Mouse (Mus musculus) neutrophil, adult 5-6 weeks (primary cell): ENCODE measurements around the gene Map4k1. TPM values are rescaled to one million over a fixed set of nuclear protein-coding genes. Genes with fewer than 3 reads are reported as not detected.

Experiments used
- ATAC-seq: fragments of 151-379, 151-347 bp; 2 replicates; pipeline ENCODE4 v1.8.0; 2017; ENCODE audit warnings: mild to moderate bottlenecking, moderate TSS enrichment; ENCODE audit not compliant: insufficient number of reproducible peaks, poor library complexity, low FRiP score, severe bottlenecking; ENCODE audit errors: extremely low read depth
- total RNA-seq: library from RNA; stranded (forward); fragments of 200-1000 nt; gene quantifications from 2 replicates; pipeline ENCODE4 v1.2.3, GENCODE M21; 2017

The Map4k1 gene
- 132 and 154 TPM in 2 replicates for total RNA-seq

DNA sequence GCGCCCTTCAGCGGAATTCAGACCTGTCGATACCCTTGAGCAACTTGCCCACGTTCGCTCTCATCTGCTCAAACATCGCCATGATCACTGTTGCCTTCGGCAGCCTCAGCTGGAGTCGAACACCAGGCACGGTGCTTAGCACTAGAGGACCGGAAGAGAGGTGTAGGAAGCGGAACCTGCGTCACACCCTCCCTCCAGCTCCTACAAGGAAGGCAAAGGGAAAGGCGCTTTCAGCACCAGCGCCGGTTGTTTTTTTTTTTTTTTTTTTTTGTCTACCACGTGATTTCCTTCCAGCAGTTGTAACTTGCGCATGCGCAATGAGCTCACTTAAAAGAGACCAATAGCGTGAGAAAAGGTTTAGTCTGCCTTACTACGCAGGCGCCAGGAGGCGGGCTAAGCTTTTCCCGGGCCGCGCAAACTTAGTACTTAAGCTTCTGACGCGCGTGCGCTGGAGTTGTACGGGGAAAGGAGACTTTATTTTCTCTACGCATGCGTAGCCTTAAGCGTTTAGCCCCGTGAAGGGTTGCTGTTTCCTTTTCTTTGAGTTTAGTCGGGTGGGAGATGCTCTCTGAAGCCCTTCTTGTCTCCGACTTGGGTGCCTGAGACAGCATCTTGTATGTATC is at the start of gene Map4k1, which contains the start of gene Eif3k:
Gene Map4k1 (plus strand): TSS at position 400 of the 623 bp plus-strand sequence.
Gene Eif3k (minus strand): TSS at position 214 of the 623 bp plus-strand sequence.
- peak; percentile 72 for ATAC-seq

DNA sequence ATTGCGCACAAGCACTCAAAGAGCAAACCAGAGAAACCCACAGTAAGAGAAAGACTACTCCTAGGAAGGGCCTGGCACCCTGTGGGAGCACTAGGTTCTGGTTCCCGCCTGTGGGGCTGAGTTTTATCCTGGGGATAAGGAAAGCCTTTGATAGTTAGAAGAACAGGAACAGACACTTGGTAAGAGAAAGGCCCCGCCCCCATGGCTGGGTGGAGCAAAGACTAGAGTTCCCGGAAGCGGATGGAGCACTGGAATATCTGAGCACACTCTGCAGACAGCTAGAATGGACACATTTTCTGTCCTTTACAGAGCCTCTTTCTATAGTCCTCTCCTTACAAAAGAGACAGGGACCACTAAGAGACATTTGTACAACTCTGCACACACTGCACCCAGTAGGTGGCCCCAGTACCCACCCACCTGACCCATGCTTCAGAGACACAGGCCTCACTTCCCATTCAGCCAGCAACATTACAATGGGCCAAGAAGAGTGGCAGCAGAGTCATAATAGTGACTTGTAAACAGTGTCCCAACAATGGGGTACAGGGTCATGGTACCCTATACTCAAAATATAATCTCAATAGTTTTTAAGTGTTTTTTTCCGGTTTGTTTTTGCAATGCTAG is 49.3 kb upstream of the Map4k1 start:
- ATAC-seq = no peak

DNA sequence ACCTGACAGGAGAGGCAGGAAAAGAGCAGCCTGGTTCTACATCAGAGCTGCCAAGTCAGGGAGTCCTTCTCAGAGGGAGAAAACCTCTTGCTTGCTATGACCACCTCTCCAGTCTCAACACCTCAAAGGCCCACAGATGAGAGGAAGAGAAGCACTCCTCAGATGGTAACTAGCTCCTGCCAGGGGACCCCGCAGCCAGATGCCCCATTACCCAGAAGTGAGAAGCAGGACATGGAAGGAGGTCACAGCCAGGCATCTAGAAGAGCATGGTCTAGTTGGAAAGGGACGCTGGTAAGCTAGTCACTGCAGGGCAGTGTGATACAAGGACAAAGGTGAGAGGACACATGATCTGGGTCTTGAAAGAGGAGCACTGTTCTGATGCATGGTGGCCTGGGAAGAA is 48.0 kb upstream of the Map4k1 start:
- no peak for ATAC-seq

DNA sequence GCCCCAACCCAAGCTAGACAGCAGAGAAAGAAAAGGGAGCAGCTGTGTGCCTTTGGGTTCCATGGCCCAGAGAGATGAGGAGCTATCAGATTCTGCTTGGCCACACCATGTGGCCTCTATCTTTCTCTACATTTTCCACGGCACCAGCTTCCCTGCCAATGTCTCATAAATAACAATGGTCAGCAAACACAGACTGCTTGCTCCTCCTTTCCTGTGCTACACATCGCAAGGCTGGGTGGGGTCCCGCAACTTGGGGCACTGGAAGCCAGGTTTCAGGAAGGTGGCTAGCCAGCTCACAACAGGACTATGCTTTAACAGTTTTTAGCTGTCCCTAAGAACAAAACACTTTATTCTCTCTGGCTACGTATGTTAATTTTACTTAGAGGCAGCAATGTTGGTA is 45.1 kb upstream of the Map4k1 start:
- ATAC-seq = no peak

DNA sequence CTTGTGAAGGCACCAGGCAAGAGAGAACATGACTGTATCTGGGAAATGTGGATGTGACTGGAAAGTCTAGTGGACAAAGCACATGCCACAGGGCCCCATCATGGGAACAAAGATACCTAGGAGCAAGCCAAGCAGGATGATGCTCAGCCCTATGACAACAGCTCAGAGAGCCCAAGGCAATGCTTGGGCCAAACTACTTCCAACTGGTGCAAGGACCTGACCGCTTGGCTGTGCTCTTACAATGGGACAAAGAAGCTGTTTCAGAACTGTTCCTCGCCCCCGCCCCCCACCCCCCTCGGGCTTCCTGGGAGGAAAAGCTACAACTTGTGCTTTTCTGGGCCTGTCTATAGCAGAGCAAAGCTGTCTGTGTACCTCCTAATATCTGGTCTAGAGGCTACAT is 43.2 kb upstream of the Map4k1 start:
- no peak for ATAC-seq

DNA sequence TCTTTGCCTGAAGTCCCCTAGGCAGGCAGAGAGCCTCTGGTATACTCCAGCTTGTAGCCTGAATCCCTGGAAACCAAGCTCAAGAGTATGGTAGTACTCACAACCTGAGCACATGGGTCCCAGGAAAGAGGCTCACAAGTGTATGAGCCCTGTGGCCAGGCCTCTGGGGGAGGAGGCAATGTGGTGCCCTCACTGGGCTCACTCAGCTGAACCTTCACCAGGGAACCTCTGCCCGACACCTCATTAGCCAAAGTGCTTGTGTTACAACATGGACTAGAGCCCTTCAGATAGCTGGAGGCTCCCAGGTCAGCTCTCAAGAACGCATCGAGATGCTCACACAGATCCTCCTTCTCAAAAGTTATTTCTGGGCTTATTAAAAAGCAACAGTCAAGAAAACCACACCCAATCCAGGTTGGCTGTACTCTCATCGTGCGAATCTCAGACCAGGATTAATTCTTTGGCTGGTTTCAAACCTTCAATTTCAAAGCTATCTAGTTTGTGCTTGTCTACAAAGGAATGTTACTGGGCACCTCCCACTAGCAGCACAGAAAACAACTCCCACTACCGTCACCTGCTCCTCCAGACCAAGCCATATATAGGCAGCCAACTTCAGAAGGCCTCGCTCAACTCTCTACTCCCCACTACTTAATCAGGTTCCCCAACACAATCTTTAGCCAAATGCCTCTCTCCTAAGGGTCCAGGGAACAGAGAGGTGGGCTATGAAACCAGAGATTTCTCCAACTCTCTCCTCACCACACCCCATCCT is 42.2 kb upstream of the Map4k1 start:
- ATAC-seq = no peak

DNA sequence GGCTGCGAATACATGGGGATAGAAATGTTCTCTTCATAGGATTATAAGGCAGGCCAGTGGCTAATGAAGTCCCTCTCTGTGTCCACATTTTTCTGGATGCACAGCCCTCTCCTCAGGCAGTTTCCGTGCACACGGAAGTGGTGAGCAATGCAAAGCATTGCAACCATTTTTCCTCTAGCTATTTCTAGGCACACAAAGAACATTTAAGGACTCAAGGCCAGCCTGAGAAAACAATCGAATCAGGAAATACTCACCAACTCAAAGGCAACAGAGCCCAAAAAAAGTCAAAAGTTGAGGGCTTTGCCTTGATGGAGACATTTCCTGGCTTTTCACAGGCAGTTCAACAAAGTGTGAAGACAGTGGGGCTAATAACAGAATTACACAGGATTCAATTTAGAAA is 40.7 kb upstream of the Map4k1 start:
- ATAC-seq = no peak

DNA sequence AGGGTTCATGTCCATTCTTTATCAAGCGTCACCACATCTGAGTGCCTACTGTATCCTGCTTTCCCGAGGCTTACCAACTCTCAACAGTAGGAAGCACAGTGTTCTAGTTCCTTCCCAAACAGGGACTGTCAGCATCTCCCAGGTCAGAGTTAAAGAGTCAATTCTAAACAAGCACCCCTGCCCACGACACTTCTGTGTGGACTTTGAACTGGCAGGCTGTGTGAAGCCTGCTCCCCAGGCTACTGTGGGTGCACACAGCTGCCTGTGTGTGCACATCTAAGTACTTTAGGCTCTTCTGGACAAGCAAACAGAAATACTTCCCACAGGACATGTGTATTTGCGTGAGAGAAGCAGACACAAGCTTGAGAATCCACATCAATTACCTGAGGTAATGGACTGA is 40.3 kb upstream of the Map4k1 start:
- no peak for ATAC-seq

DNA sequence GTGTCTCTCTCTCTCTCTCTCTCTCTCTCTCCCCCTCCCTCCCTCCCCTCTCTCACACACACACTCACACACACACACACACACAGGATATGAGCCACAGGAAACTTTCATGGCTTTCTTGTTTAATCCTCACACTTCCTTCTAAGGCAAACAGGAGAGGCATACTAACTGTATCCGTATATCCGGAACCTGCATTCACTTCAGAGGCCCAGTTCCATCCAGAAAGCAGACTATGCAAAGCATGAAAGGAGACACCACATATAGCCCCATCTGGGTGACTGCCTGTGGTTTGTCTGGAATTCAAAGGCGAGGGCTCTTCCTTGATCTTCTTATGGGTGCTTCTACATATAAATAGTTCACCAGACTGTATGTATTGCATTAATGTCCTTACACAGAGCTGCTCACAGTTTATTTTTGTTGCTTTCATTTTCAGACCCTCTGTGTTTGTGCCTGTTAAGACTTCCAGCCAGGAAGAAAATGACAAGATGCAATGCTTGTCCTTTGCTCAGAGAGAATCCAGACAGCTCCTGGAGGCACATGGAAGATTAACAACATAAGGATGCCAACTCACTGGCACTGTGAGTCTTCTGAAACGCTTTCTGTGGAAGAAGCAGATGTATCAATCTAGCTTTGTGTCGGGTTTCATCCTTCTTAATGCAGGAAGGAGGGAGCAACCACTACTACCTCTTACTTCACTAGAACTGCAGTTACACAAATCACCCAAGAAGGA is 38.2 kb upstream of the Map4k1 start:
- no peak for ATAC-seq

DNA sequence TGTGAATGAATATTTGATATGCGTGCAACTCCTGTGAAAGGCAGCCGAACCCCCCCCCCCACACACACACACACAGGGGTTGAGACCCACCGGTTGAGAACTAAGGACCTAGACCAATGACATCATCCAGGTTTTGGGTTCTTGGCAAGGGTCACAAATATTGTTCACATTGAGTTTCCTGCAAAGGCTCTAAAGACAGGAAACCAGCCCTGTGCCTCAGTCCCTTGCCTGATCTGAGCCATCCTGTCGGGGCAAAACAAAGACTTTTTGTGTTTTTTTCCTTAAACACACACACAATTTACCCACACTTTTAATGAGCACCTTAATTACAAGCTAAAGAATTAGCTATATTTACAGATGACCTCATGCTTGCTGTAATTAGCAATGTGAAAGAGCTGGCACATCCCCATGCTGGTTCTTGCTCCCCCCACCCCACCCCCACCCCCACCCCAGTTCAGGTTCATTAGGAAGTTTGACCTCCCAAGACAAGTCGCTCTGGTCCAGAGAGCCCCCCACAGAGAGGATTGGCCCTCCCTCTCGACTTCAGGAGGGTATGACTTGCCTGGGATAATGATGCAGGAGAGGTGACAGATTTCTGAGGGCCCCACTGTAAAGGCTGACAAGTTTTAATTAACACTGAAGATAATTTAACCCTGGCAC is 37.0 kb upstream of the Map4k1 start:
- no peak for ATAC-seq

DNA sequence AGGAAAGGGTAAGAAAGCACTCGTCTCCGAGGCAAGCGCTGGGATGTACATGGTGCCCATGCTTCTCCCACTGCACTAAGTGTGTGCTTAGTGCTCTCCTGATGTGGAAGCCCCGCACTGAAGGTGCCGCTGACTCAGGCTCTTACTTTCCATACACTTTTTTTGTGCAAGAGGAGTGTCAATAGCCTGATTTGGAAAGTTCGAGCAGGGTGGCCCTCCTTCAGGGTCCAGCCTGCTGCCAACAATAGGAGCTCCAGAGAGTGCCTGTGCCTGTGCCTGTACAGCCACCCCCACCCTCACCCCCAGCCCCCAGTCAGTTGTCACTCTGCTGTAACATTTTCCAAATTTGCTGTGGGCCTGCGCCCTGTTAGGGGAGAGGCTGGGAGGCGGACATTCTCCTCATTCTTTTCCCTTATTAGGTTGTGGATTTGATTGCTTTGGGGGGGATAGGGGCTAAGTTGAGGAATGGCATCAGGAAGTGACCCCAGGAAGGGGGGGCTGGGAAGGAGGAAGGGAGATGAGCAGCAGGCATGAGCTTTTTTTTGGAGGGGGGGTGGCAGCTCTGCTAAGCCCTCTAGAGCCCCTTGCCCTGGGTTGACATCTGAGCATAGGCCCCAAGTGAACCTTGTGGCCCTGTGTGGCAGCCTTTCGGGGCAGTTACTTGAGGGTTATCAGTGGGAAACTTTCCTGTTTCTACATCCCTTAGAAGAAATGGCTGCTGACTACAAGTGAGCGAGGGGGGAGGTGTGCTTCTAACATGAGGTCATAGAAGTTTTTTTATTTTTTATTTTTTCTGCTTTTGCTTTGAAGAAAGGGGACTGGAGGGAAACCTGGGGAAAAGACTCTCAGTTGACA is 36.2 kb upstream of the Map4k1 start:
- no peak for ATAC-seq

DNA sequence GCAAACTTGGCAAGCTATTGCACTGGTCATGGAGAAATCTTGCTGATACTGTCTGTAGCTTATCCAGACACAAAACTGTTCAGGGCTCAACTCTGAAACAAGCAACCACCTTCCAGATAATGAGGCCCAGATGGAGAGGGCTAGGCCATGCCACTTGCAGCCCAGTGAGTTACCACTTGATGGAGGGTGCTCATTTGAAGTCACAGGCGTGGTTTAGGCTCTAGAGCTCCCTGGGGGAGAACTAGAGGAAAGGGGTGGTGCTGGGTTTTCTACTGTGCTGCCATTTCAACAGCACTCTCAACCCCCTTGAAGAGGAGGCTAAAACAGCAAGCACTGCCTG is 35.6 kb upstream of the Map4k1 start:
- ATAC-seq = no peak

DNA sequence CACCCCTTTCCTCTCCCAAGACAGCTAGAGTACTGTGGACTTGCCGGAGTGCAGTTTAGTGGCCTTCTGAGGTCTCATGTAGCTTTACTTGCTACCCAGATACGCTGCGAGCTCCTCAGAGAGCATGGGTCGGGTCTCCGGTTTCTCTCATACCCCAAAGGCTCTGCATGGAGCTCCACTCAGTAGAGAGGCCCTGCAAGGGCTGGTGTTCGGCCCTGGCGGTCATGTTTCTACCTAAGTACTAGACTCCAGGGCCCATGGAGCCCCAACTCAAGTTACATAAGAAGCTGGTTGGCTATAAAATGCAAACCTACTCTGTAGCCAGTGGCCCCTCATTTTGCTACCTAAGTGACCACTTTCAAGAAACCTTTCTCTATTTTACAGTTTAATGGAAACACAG is 33.1 kb upstream of the Map4k1 start:
- ATAC-seq = no peak

DNA sequence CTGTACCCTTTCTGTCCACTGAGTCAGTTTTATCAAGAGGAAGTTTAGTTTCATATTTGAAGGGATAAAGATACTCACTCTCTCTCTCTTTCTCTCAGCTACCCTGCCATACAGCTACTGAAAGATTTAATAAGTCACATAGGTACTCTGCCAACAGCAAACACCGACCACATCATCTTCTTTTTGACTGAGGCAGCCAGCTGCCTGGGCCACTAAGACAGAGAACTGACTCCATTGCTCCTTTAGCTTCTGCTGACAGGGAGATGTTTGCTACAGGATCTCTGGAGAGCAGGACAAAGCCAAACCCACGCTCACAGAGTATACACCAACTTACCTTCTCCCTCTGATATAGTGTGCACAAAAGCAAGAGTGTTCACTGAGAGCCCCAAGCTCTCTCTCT is 32.6 kb upstream of the Map4k1 start:
- no peak for ATAC-seq

DNA sequence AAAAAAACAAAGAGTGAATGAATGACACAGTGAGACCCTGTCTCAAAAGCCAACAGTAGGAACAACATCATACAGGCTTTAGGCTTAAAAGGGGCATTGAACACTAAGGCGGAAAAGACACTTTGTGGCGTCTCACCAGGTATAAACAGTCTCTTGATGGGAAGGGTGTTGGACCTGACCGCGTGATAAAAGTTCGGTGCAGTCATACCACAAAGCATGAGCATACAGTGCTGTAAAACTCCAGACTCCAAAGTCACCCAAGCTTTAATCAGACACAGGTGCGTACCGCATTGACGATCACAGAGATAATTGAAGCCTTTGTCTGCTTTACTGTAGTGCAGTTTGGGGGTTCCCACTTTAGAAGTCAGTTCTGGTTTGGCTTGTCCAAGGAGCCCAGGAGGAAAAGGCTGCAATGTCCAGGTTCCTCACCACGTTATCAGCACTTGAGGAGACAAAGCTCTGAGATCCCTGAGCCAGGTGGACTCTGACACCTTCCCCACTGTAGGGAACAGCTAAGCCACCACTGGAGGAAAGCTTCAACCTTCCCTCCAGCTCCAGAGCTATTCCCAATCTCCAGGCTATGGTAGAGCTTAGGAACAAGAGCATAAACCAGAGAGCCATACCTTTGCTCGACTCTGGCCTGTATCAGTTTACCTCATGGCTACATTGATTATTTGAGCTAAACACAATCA is 31.4 kb upstream of the Map4k1 start:
- ATAC-seq = no peak

DNA sequence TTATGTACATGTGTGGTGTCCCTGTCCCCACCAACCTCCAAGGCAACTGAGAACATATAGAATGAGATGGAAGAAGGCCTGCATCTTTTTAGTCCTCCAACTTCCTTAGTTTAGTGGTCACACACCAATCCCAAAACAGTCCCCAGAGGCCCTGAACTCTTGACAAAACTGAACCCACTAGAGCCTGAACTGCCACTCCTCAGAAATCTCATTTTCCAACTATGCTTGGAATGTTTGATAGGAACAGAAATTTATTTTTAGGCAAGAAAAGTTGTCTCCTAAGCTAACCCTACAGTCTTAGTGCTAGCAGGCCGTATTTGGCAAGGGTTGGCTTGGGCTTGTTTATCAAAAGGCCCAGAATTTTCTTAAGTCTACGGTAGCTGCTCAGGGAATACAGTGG is 30.1 kb upstream of the Map4k1 start:
- ATAC-seq = no peak

DNA sequence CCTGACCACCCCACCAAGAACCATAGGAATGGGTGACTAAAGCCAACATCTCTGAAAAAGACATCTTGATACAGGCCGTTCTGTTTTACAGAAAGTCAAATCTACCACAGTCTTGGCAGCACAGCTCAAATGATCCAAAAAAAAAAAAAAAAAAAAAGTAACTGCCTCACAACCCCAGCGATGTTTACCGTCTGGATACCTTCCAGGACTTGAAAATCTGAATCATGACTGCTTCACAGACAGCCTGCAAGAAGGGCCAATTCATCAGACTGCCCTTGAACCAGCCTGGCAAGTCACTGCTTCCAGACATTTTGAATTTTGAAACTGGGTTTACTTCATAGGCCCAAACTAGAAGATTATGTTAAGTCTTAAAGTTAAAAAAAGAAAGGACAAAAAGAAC is 29.1 kb upstream of the Map4k1 start:
- no peak for ATAC-seq
